Mouse (Mus musculus) erythroblast, embryonic 14.5 days (primary cell): ENCODE data around the gene Slc7a5.

Experiments used
- GATA1 ChIP-seq: IDR thresholded peaks from 2 replicates; pipeline ENCODE4 v1.6.1; 2012; ENCODE audit warnings: low read length, inconsistent platforms, mixed read lengths
- TAL1 ChIP-seq: IDR thresholded peaks from 3 replicates; pipeline ENCODE4 v1.6.1; 2012; ENCODE audit warnings: low read length, inconsistent platforms, mixed read lengths

DNA sequence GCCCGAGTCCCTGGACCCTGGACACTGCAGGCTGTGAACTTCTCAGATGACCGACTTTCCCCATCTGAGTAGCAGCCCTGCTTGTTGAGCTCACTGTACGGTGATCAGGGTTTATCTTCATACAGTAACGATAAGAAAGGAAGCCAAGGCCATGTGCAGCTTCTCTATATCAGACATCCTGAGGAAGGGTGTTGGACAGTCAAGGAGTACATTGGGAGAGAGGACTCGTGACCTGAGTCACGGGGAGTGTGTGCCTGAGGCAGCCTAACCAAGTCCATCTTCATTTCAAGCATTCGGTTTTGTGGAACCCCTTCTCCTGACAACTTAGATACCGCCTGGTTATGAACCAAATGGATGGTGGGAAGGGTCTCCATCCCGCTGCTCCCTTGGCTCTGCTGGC, 32.0 kb downstream of the Slc7a5 start:
- TF ChIP-seq GATA1 (no peak), TAL1 (no peak)
